9 mouse cellular contexts compared by ENCODE assay signal in the genomic region with DNA sequence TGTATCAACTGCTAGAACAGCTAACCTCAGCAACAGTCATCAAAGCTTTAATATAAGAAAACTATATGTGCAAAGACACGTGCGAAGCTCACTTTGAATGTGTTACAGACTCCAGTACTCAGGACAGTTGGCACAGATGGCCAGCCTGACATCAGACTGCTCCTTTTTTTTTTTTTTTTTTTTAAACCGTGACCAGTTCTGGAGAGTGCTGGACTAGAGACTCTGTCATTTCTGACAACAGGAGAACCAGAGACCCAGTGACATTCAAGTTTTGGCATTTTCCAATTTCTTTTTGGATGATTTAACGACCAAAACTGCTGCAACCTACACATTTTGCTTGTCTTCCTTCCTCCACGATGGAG.
DNase-seq lines count a peak whose midpoint lies in the region; ATAC-seq lines count a peak whose summit lies in the region.
"Had no signal": no experiment of that assay in that cellular context is flagged by ENCODE, and none has a peak within 500 bp of the region (broad histone marks: within the 10 kb centered on the region; RNA-seq: fewer than 3 reads in every experiment).

No protein-coding gene starts in this region.

- H3K27ac ChIP-seq in kidney, embryonic 15.5 days: peak overlapping the region; percentile 56; the same call in 1 of the 2 replicates
- H3K27ac ChIP-seq in embryonic facial prominence, embryonic 15.5 days (replicated peaks): peak overlapping the region; percentile 83; the same call in 1 of the 2 replicates

- no peaks in the 10 kb centered on the region for H3K27me3 ChIP-seq in kidney, embryonic 15.5 days
- H3K27me3 ChIP-seq in embryonic facial prominence, embryonic 15.5 days: no peaks in the 10 kb centered on the region

- no peaks in the 10 kb centered on the region for H3K36me3 ChIP-seq in kidney, embryonic 15.5 days
- H3K36me3 ChIP-seq in embryonic facial prominence, embryonic 15.5 days: no peaks in the 10 kb centered on the region
- H3K36me3 ChIP-seq: G1E had no signal

- 0 out of 2 replicates have a peak, but pooled peaks cover 7% of the 10 kb centered on the region for H3K4me1 ChIP-seq in kidney, embryonic 15.5 days
- peaks cover 8% of the 10 kb centered on the region; the same call in 1 of the 2 replicates for H3K4me1 ChIP-seq in embryonic facial prominence, embryonic 15.5 days

- no peak overlapping the region for H3K9ac ChIP-seq in kidney, embryonic 15.5 days
- H3K9ac ChIP-seq in embryonic facial prominence, embryonic 15.5 days: no peak overlapping the region

- DNase-seq in kidney, adult 18-20 months: no peak
- peak; percentile 13 for DNase-seq in thymus, postnatal 25 days
- no peak for DNase-seq in thymus, postnatal 10 days (ENCODE audit: low spot score in 2 of 2)
- no peak for DNase-seq in gastrocnemius, postnatal 25 days
- DNase-seq in frontal cortex, postnatal 14 days (ENCODE audit: low spot score in 2 of 2): no peak
- DNase-seq: adrenal gland, adult 2 months had no signal

- peak; percentile 20; the same call in 1 of the 2 replicates for ATAC-seq in kidney, embryonic 15.5 days (replicated peaks; ENCODE audit: low FRiP score)
- ATAC-seq in embryonic facial prominence, embryonic 15.5 days (ENCODE audit: insufficient number of reproducible peaks, low FRiP score, low TSS enrichment, low read depth): no peak; the same call in 1 of the 2 replicates

- H3K4me2 ChIP-seq in kidney, embryonic 15.5 days: no peak overlapping the region
- H3K4me2 ChIP-seq in embryonic facial prominence, embryonic 15.5 days (replicated peaks): no peak overlapping the region

- H3K4me3 ChIP-seq in kidney, embryonic 15.5 days (replicated peaks): no peak overlapping the region
- H3K4me3 ChIP-seq in embryonic facial prominence, embryonic 15.5 days (replicated peaks): no peak overlapping the region

- WGBS in kidney, embryonic 15.5 days: 38% methylated on average over 5 of the region's 5 CpGs
- 39% methylated on average over 5 of the region's 5 CpGs for WGBS in embryonic facial prominence, embryonic 15.5 days

- no peaks in the 10 kb centered on the region for H3K9me3 ChIP-seq in kidney, embryonic 15.5 days (replicated peaks)
- H3K9me3 ChIP-seq in embryonic facial prominence, embryonic 15.5 days (replicated peaks): no peaks in the 10 kb centered on the region
